Mouse (Mus musculus): ENCODE data around the gene F12. TPM values are rescaled to one million over a fixed set of nuclear protein-coding genes. Genes with fewer than 3 reads are reported as not detected.

The F12 gene
- polyA plus RNA-seq, 3 experiments from 2014 or later, result 0.24 TPM; not detected in 2

GRCm38 (mm10) chr13:55371007-55371681, 55.4 kb downstream of the F12 start:
- ATAC-seq, result no peak

- ATAC-seq, result no peak
Observed at GRCm38 (mm10) chr13:55370234-55370633, 56.4 kb downstream of the F12 start.

GRCm38 (mm10) chr13:55369531-55370114, 57.0 kb downstream of the F12 start, which contains the start of gene Rgs14:
Gene Rgs14 (plus strand): TSS chr13:55369732.
- peak; percentile 97 for ATAC-seq

GRCm38 (mm10) chr13:55368401-55368800, 58.2 kb downstream of the F12 start:
- no peak for ATAC-seq

Other genes with a start within 250 kb of the F12 start
- 10 to 100 TPM; 46.7 to 76.6 (median 60.1) TPM for gene Nsd1, start 217.0 kb downstream of the F12 start, polyA plus RNA-seq (2017; shearing (Covaris generic))
- 100 to 1,000 TPM; 196 to 371 (median 209) TPM for gene Prelid1, start 106.3 kb downstream of the F12 start, polyA plus RNA-seq (2017; shearing (Covaris generic))
- 10 to 100 TPM in 1 of 3 experiments, 1 to 10 TPM in 2; 8.8 to 15.0 (median 9.7) TPM for gene Rab24, start 104.8 kb downstream of the F12 start, polyA plus RNA-seq (2017; shearing (Covaris generic))
- gene Mxd3, start 97.0 kb downstream of the F12 start, polyA plus RNA-seq (2017; shearing (Covaris generic)), result 10 to 100 TPM in 1 of 3 experiments, 1 to 10 TPM in 2; 2.2 to 32.2 (median 3.5) TPM
- gene Lman2, start 64.0 kb downstream of the F12 start, polyA plus RNA-seq (2017; shearing (Covaris generic)), result 10 to 100 TPM; 43.9 to 62.8 (median 60.7) TPM
- 10 to 100 TPM; 61.5 to 73.9 (median 62.9) TPM for gene Rgs14, start 57.1 kb downstream of the F12 start, polyA plus RNA-seq (2017; shearing (Covaris generic))
- under 1 TPM in 1 of 3 experiments, not detected in 2; 0.20 TPM for gene Slc34a1, start 28.6 kb downstream of the F12 start, polyA plus RNA-seq (2017; shearing (Covaris generic))
- gene Pfn3, start 11.6 kb downstream of the F12 start, polyA plus RNA-seq (2017; shearing (Covaris generic)), result not detected
- 10 to 100 TPM; 35.3 to 50.0 (median 40.5) TPM for gene Grk6, start 18.3 kb upstream of the F12 start, polyA plus RNA-seq (2017; shearing (Covaris generic))
- gene Prr7, start 37.5 kb upstream of the F12 start, polyA plus RNA-seq (2017; shearing (Covaris generic)), result under 1 TPM in 1 of 3 experiments, not detected in 2; 0.26 TPM
- under 1 TPM in 1 of 3 experiments, not detected in 2; 0.15 TPM for gene Dbn1, start 61.3 kb upstream of the F12 start, polyA plus RNA-seq (2017; shearing (Covaris generic))
- gene Pdlim7, start 86.9 kb upstream of the F12 start, polyA plus RNA-seq (2017; shearing (Covaris generic)), result 10 to 100 TPM; 13.2 to 15.7 (median 13.5) TPM
- 1 to 10 TPM in 2 of 3 experiments, under 1 TPM in 1; 0.93 to 1.1 (median 1.1) TPM for gene Dok3, start 102.5 kb upstream of the F12 start, polyA plus RNA-seq (2017; shearing (Covaris generic))
- 10 to 100 TPM; 41.7 to 61.0 (median 54.6) TPM for gene Ddx41, start 109.9 kb upstream of the F12 start, polyA plus RNA-seq (2017; shearing (Covaris generic))
- gene Fam193b, start 144.3 kb upstream of the F12 start, polyA plus RNA-seq (2017; shearing (Covaris generic)), result 10 to 100 TPM; 16.4 to 40.7 (median 37.3) TPM
- 100 to 1,000 TPM; 184 to 286 (median 269) TPM for gene Tmed9, start 146.9 kb upstream of the F12 start, polyA plus RNA-seq (2017; shearing (Covaris generic))
- gene B4galt7, start 173.1 kb upstream of the F12 start, polyA plus RNA-seq (2017; shearing (Covaris generic)), result 10 to 100 TPM; 24.5 to 35.8 (median 25.1) TPM
- gene Caml, start 196.2 kb upstream of the F12 start, polyA plus RNA-seq (2017; shearing (Covaris generic)), result 10 to 100 TPM; 28.6 to 51.1 (median 40.0) TPM
- 10 to 100 TPM; 62.3 to 67.3 (median 64.0) TPM for gene Ddx46, start 208.2 kb upstream of the F12 start, polyA plus RNA-seq (2017; shearing (Covaris generic))

Data from inflammation-experienced regulatory T-cells, adult 6 months (primary cell).